Mouse (Mus musculus) kidney, adult 2 months (tissue): ENCODE data around the gene Polr1d.

Source experiments
- CTCF ChIP-seq: fragments of 200-500 bp; conservative IDR thresholded peaks from 2 replicates; pipeline ENCODE4 v1.5.1; 2011; ENCODE audit warnings: low read depth, mild to moderate bottlenecking, control low read depth, low read length, moderate library complexity, mixed read lengths; ENCODE audit not compliant: insufficient read depth, insufficient read length
- POLR2A ChIP-seq: fragments of 200-500 bp; IDR thresholded peaks from one replicate; pipeline ENCODE4 v1.6.1; 2011; ENCODE audit warnings: low read depth, low read length, control low read depth

DNA sequence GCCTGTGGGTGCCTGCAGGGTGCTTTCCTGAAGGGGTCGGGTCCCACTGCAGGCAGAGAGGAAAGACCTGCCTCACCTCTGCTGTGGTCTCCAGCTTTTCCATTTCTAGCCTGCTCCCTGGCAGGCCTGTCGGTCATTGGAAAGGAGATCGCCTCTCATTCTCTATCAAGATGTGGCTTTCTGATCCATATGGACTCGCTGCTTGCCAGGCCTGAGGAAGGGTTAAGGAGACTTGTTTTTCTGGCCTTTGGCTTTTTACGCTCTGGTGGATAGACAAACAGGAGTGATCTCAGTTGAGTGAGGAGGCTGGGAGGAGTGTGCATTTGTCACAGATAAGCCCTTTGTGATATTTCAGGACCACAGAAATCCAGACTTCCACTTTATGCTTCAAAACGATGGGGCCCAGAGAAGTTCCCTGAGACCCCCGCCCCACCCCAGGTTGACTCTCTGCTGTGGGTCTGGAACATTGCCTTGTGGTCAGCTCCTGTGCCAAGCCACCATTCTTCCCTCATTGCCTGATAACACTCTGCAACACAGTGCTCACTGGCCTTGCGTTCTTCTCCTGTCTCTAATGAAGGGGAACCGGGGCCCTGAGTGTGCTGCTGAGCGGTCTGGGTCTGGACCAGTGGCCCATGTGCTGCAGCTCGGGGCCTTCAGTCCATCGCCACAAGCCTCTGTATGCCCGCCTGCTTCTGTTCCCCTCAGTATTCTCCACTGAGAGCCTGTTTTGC is 32.2 kb downstream of the Polr1d start:
- TF ChIP-seq CTCF (no peak), POLR2A (no peak)
